Mouse (Mus musculus) ES-E14 (cell line): Measurements from ENCODE around the gene Gm9736.

Experiments used
- CHD2 ChIP-seq: IDR thresholded peaks from 2 replicates; pipeline ENCODE4 v1.6.1; 2014; ENCODE audit warnings: mild to moderate bottlenecking, low read depth, low read length, inconsistent platforms
- HCFC1 ChIP-seq: IDR thresholded peaks from 2 replicates; pipeline ENCODE4 v1.6.1; 2012; ENCODE audit warnings: low read length, inconsistent platforms, borderline replicate concordance; ENCODE audit not compliant: insufficient read depth
- ZNF384 ChIP-seq: IDR thresholded peaks from 2 replicates; pipeline ENCODE4 v1.6.1; 2012; ENCODE audit warnings: low read depth, low read length, inconsistent platforms

DNA sequence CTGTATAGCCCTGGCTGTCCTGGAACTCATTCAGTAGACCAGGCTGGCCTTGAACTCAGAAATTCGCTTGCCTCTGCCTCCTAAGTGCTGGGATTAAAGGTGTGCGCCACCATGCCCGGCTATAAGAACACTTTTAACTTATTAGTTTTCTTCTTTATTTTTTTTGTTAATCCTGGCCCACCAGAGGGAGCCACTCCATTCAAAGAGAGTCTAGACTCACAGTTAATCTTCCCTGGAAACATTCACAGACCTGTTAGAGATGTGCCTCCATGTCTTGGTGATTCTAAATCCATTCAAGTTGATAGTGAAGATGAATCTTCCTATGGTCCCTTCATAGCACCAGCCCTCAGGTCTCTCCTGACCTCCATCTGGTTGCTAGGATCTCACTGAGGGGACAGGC, 41.3 kb downstream of the Gm9736 start:
- TF ChIP-seq ZNF384 = no peak
- no peak for TF ChIP-seq CHD2
- TF ChIP-seq HCFC1 = no peak
